Mouse (Mus musculus) lung, embryonic 14.5 days (tissue): ENCODE measurements around the gene Washc4. TPM values are rescaled to one million over a fixed set of nuclear protein-coding genes. Genes with fewer than 3 reads are reported as not detected.

Experiments used
- ATAC-seq: fragments of 200-750 bp; cut with Nextera tagmentation; 2 replicates; pipeline ENCODE4 v1.8.0; 2017; ENCODE audit warnings: mild to moderate bottlenecking, moderate TSS enrichment, moderate library complexity; ENCODE audit not compliant: insufficient read depth
- DNase-seq: peaks from one replicate; pipeline ENCODE4 v3.0.0-alpha.2; 2015
- H3K27ac ChIP-seq: fragments of 300-500 bp; sonication (generic); 2 replicates; pipeline ENCODE4 v1.5.1; 2014; ENCODE audit warnings: low read depth, mild to moderate bottlenecking, moderate library complexity
- H3K27me3 ChIP-seq: fragments of 300-500 bp; sonication (generic); 2 replicates; pipeline ENCODE4 v1.6.1; 2014; ENCODE audit warnings: low read length, control low read depth; ENCODE audit not compliant: insufficient read depth
- H3K36me3 ChIP-seq: fragments of 300-500 bp; sonication (generic); 2 replicates; pipeline ENCODE4 v1.6.1; 2014; ENCODE audit warnings: control low read depth; ENCODE audit not compliant: insufficient read depth
- H3K4me1 ChIP-seq: fragments of 300-500 bp; sonication (generic); 2 replicates; pipeline ENCODE4 v1.6.1; 2014; ENCODE audit warnings: antibody characterized with exemption, control low read depth; ENCODE audit not compliant: insufficient read depth
- H3K4me2 ChIP-seq: fragments of 300-500 bp; sonication (generic); 2 replicates; pipeline ENCODE4 v1.6.1; 2014; ENCODE audit warnings: mild to moderate bottlenecking
- H3K4me3 ChIP-seq: fragments of 300-500 bp; sonication (generic); 2 replicates; pipeline ENCODE4 v1.5.1; 2014; ENCODE audit warnings: low read depth, low read length
- H3K9ac ChIP-seq: fragments of 300-500 bp; sonication (generic); 2 replicates; pipeline ENCODE4 v1.6.1; 2014
- H3K9me3 ChIP-seq: fragments of 300-500 bp; sonication (generic); 2 replicates; pipeline ENCODE4 v1.6.1; 2016; ENCODE audit warnings: low read depth, low read length, control low read depth
- CTCF ChIP-seq: IDR thresholded peaks from 2 replicates; pipeline ENCODE4 v1.5.1; 2016; ENCODE audit warnings: antibody characterized with exemption, low read depth
- WGBS: fragments of 180-500 bp; shearing (Covaris S2); extraction: QIAGEN DNeasy Blood & Tissue Kit; methylation state at CpG from one replicate; pipeline ENCODE4 v1.1.7; 2014; 5-methylcytosine and 5-hydroxymethylcytosine counted together
- polyA plus RNA-seq: library from polyadenylated mRNA; unstranded; fragments of >200 nt; fragmentation: Nextera tagmentation; extraction: Ambion mirVana; gene quantifications from 2 replicates; pipeline ENCODE4 v1.2.1, GENCODE M21; 2014

Gene Washc4
- polyA plus RNA-seq, 1 experiment from 2014 or later = 36.9 TPM

DNA sequence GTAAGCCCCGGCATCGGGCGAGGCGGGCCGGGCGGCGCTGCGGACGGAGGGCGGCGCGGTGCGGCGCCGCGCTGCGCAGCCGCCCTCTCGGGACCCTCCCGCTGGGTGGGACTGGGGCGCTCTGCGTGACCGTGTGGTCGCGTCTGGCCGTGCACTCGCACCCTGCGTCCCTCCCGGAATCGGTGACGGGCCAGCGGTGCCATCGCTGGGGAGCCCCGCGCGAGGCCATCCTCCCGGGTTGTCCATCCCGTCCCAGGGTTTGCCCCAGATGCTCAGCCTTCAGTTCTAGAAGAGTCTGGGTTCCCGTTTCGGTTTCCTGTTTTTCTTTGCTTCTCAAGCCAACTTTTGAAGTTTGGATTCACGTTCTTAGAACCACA, 539 bp downstream of the Washc4 start:
- DNase-seq = peak; percentile 76
- Histone ChIP-seq H3K27ac (peak overlapping the region; percentile 88), H3K9me3 (no peaks in the 10 kb centered on the region), H3K36me3 (peaks cover 11% of the 10 kb centered on the region; the same call in 1 of the 2 replicates), H3K4me3 (peak overlapping the region; percentile 88), H3K9ac (peak overlapping the region; percentile 84), H3K4me2 (peak overlapping the region; percentile 78), H3K27me3 (no peaks in the 10 kb centered on the region), H3K4me1 (peaks cover 10% of the 10 kb centered on the region)
- TF ChIP-seq CTCF = 0 out of 2 replicates have a peak, but pooled peaks have one; percentile 9
- under 1% methylated on average over 31 of the region's 41 CpGs for WGBS
- ATAC-seq = peak; percentile 94

GRCm38 (mm10) chr10:83545341-83545740, 1.8 kb downstream of the Washc4 start:
- Histone ChIP-seq H3K9me3 (no peaks in the 10 kb centered on the region), H3K4me2 (peak overlapping the region; percentile 78), H3K4me1 (peaks cover 10% of the 10 kb centered on the region), H3K4me3 (peak overlapping the region; percentile 88; the same call in 1 of the 2 replicates), H3K27me3 (no peaks in the 10 kb centered on the region), H3K27ac (no peak overlapping the region), H3K9ac (peak overlapping the region; percentile 84; the same call in 1 of the 2 replicates), H3K36me3 (peaks cover 23% of the 10 kb centered on the region; the same call in 1 of the 2 replicates)
- ATAC-seq = no peak
- WGBS = 60% methylated on average over 3 of the region's 3 CpGs
- no peak for DNase-seq
- no peak for TF ChIP-seq CTCF

DNA sequence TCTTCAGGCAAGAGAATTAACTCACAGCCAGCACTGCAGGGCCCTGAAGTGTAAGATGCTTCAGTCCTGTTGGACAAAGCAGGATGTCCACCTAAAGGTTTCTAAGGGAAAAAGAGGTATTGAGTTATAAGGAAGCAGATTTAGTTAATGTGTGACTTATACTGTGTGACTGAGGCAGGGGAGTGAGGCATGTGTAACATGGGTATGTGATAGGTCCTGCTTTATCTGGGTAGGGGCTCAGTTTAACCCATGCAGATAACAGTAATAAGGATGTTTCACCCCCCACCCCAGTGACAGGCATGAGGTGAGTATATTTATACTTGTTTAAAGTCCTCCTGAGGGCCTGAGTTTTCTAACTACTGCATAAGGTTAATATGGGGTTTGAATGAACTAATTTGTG, 19.5 kb downstream of the Washc4 start:
- Histone ChIP-seq H3K9ac (no peak overlapping the region), H3K36me3 (peaks cover 77% of the 10 kb centered on the region), H3K27ac (no peak overlapping the region), H3K27me3 (no peaks in the 10 kb centered on the region), H3K4me3 (no peak overlapping the region), H3K9me3 (no peaks in the 10 kb centered on the region), H3K4me1 (no peaks in the 10 kb centered on the region), H3K4me2 (no peak overlapping the region)
- ATAC-seq (no peak), DNase-seq (no peak)
- TF ChIP-seq CTCF = no peak

DNA sequence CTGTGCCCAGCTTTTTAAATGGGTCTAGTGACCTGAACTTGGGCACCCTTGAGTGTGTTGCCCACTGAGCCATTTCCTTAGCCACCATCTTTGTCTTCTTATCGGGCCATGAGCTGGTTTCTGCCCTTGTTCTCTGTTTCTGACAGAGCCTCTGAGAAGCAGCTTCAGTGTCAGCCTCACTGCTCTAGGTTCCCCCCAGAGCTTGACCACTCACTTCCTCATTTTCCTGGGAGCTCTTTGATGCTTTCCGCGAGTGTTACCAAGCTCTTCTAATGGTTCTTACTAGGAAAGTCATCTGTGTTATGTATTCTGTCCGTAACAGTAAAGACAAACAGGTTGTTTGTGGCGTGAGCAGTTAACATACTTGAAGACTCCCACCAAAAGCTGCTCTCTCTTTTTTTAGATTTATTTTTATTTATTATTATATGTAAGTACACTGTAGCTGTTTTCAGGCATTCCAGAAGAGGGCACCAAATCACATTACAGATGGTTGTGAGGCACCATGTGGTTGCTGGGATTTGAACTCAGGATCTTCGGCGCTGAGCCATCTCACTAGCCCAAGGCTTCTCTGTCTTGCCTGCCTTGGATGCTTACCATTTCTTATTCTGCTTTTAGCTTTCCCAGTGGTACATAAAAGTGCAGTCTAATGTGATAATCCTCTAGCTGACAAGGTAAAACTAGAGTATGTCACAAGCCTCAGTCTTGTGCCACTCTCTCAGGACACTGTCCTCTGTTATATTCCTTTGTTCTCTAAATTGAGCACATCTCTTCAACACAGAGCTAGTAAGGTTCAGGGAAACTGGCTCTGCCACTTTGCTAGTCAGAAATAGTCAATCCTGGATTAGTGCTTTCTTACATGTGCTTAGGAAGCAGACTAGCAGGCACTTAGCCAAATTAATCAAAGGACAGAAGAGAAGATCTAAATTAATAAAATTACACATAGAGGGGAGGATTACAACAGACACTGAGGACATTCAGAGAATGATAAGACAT, 22.2 kb downstream of the Washc4 start:
- Histone ChIP-seq H3K9me3 (no peaks in the 10 kb centered on the region), H3K27ac (no peak overlapping the region), H3K4me3 (no peak overlapping the region), H3K27me3 (no peaks in the 10 kb centered on the region), H3K4me2 (no peak overlapping the region), H3K36me3 (peaks cover 82% of the 10 kb centered on the region), H3K4me1 (no peaks in the 10 kb centered on the region), H3K9ac (no peak overlapping the region)
- TF ChIP-seq CTCF = peak; percentile 35; the same call in 1 of the 2 replicates
- no peak for DNase-seq
- WGBS = 96% methylated on average over 7 of the region's 7 CpGs
- ATAC-seq = no peak

DNA sequence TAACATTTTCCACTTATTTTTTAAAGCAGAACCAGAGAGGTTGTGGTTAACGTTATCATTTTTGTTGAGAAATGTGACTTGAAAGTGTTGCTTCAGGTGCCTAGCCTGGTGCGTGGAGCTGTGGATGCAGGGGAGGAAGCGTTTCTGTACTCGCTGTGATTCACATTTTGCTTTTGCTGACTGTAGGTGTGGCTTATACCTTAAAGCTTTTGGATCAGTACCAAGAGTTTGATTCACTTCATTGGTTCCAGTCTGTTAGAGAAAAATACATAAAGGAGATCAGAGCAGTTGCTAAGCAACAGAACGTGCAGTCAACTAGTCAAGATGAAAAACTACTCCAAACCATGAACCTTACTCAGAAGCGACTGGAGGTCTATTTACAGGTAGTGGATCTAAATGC, 47.2 kb downstream of the Washc4 start:
- Histone ChIP-seq H3K4me3 (no peak overlapping the region), H3K9ac (no peak overlapping the region), H3K4me2 (no peak overlapping the region), H3K4me1 (no peaks in the 10 kb centered on the region), H3K27ac (no peak overlapping the region), H3K36me3 (peaks cover 88% of the 10 kb centered on the region), H3K27me3 (no peaks in the 10 kb centered on the region), H3K9me3 (no peaks in the 10 kb centered on the region)
- ATAC-seq (no peak), DNase-seq (no peak)
- WGBS = 87% methylated on average over 6 of the region's 6 CpGs
- no peak for TF ChIP-seq CTCF

- no peak for TF ChIP-seq CTCF
- Histone ChIP-seq H3K4me3 (no peak overlapping the region), H3K27ac (no peak overlapping the region), H3K9me3 (no peaks in the 10 kb centered on the region), H3K27me3 (no peaks in the 10 kb centered on the region), H3K4me2 (no peak overlapping the region), H3K9ac (no peak overlapping the region), H3K4me1 (no peaks in the 10 kb centered on the region), H3K36me3 (peaks cover 80% of the 10 kb centered on the region)
- DNase-seq (no peak), ATAC-seq (no peak)
- WGBS = 88% methylated on average over 7 of the region's 7 CpGs
Measured at GRCm38 (mm10) chr10:83592616-83593015, 49.1 kb downstream of the Washc4 start.

DNA sequence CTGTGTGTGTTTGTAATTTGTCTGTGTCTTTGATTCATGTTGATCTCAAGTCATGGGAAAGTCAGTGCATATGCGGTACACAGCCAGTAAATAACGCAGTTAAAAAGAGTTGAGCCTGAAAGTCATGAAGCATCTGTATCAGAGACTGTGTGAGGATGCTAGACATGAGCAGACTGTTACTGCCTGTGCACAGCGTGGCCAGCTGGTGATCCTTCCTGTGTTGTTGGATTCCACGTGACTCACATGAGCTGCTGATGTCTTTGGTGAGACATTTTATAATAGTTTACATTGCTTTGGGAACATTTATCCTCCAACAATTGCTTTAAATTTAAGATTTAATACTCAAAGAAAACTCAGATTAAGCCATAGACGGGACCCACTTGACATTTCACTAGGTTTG, 51.0 kb downstream of the Washc4 start:
- Histone ChIP-seq H3K9ac (no peak overlapping the region), H3K4me1 (no peaks in the 10 kb centered on the region), H3K36me3 (peaks cover 81% of the 10 kb centered on the region), H3K4me2 (no peak overlapping the region), H3K27ac (no peak overlapping the region), H3K9me3 (no peaks in the 10 kb centered on the region), H3K27me3 (no peaks in the 10 kb centered on the region), H3K4me3 (no peak overlapping the region)
- WGBS = 90% methylated on average over 5 of the region's 5 CpGs
- DNase-seq (no peak), ATAC-seq (no peak)
- no peak for TF ChIP-seq CTCF
